Mouse (Mus musculus) embryonic facial prominence, embryonic 11.5 days (tissue): ENCODE measurements around the gene Pcbp1. TPM values are rescaled to one million over a fixed set of nuclear protein-coding genes. Genes with fewer than 3 reads are reported as not detected.

ENCODE experiments used
- ATAC-seq: fragments of 200-750 bp; cut with Nextera tagmentation; replicated peaks from 2 replicates; pipeline ENCODE4 v1.8.0; 2017; ENCODE audit warnings: low read depth; ENCODE audit not compliant: insufficient number of reproducible peaks, low FRiP score, low TSS enrichment
- DNase-seq: peaks from one replicate; pipeline ENCODE4 v3.0.0-alpha.2; 2015; ENCODE audit warnings: low spot score
- H3K27ac ChIP-seq: fragments of 300-500 bp; sonication (generic); replicated peaks from 2 replicates; pipeline ENCODE4 v1.5.1; 2014; ENCODE audit warnings: mild to moderate bottlenecking, low read depth, low read length, control low read depth
- H3K27me3 ChIP-seq: fragments of 300-500 bp; sonication (generic); 2 replicates; pipeline ENCODE4 v1.6.1; 2014; ENCODE audit warnings: mild to moderate bottlenecking, low read length, moderate library complexity, mixed read lengths; ENCODE audit not compliant: control insufficient read depth, insufficient read depth
- H3K36me3 ChIP-seq: fragments of 300-500 bp; sonication (generic); replicated peaks from 2 replicates; pipeline ENCODE4 v1.6.1; 2014; ENCODE audit warnings: low read depth, mild to moderate bottlenecking, low read length, moderate library complexity, mixed read lengths; ENCODE audit not compliant: control insufficient read depth, insufficient read depth
- H3K4me1 ChIP-seq: fragments of 300-500 bp; sonication (generic); 2 replicates; pipeline ENCODE4 v1.6.1; 2014; ENCODE audit warnings: low read length, mixed read lengths; ENCODE audit not compliant: control insufficient read depth, insufficient read depth
- H3K4me2 ChIP-seq: fragments of 300-500 bp; sonication (generic); 2 replicates; pipeline ENCODE4 v1.6.1; 2014; ENCODE audit warnings: low read depth, mild to moderate bottlenecking, control low read depth, low read length, moderate library complexity
- H3K4me3 ChIP-seq: fragments of 300-500 bp; sonication (generic); 2 replicates; pipeline ENCODE4 v1.5.1; 2014; ENCODE audit warnings: low read depth, low read length, control low read depth
- H3K9ac ChIP-seq: fragments of 300-500 bp; sonication (generic); replicated peaks from 2 replicates; pipeline ENCODE4 v1.6.1; 2014; ENCODE audit warnings: mild to moderate bottlenecking, control low read depth, low read length
- H3K9me3 ChIP-seq: fragments of 300-500 bp; sonication (generic); replicated peaks from 2 replicates; pipeline ENCODE4 v1.6.1; 2016; ENCODE audit warnings: mild to moderate bottlenecking, low read length, inconsistent platforms, mixed read lengths; ENCODE audit not compliant: control insufficient read depth
- WGBS: fragments of 180-500 bp; shearing (Covaris S2); extraction: QIAGEN DNeasy Blood & Tissue Kit; methylation state at CpG from one replicate; pipeline ENCODE4 v1.1.7; 2014; 5-methylcytosine and 5-hydroxymethylcytosine counted together
- polyA plus RNA-seq: library from polyadenylated mRNA; unstranded; fragments of >200 nt; fragmentation: Nextera tagmentation; extraction: Ambion mirVana; gene quantifications from 2 replicates; pipeline ENCODE4 v1.2.1, GENCODE M21; 2014

The Pcbp1 gene
- polyA plus RNA-seq, 1 experiment from 2014 or later = 423 TPM

- WGBS = 85% methylated on average over 5 of the region's 5 CpGs
- H3K4me3 ChIP-seq = no peak overlapping the region
- no peaks in the 10 kb centered on the region for H3K27me3 ChIP-seq
- no peaks in the 10 kb centered on the region for H3K36me3 ChIP-seq
- H3K4me1 ChIP-seq = peaks cover 2% of the 10 kb centered on the region; the same call in 1 of the 2 replicates
- H3K27ac ChIP-seq = no peak overlapping the region
- ATAC-seq (no peak), DNase-seq (no peak)
- no peak overlapping the region for H3K4me2 ChIP-seq
- H3K9ac ChIP-seq = no peak overlapping the region
- no peaks in the 10 kb centered on the region for H3K9me3 ChIP-seq
Observed at GRCm38 (mm10) chr6:86522001-86522911, 3.9 kb downstream of the Pcbp1 start.

DNA sequence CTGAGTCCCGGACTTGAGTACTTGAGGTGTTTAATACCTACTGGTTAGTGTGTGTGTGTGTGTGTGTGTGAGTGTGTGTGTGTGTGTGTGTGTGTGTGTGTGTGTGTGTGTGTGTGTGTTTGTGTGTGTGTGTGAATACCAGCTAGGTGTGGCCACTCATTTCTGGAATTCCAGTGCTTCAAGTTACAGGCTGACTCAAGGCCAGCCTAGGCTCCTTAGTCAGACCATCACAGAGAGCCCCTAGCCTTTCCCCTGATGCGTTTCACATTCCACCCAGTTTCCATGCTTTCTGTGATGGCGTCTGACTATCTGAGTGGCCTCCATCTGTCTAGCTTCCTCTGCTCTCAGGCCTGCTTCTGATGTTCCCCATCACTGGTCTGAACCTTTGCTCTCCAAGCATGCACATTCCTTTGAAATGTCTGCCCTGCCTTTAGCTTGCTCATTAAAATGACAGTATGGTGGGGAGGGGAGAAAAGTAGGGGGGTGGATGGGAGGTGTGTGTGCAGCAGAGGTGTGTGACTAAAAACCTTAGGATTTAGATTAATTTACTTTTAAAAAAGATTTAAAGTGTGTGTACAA is 6.3 kb downstream of the Pcbp1 start:
- WGBS = 82% methylated on average over 3 of the region's 3 CpGs
- Histone ChIP-seq H3K9ac (no peak overlapping the region), H3K27me3 (no peaks in the 10 kb centered on the region), H3K4me3 (no peak overlapping the region), H3K36me3 (no peaks in the 10 kb centered on the region), H3K4me1 (peaks cover 2% of the 10 kb centered on the region; the same call in 1 of the 2 replicates), H3K27ac (no peak overlapping the region), H3K9me3 (no peaks in the 10 kb centered on the region), H3K4me2 (no peak overlapping the region)
- ATAC-seq = no peak
- no peak for DNase-seq

DNA sequence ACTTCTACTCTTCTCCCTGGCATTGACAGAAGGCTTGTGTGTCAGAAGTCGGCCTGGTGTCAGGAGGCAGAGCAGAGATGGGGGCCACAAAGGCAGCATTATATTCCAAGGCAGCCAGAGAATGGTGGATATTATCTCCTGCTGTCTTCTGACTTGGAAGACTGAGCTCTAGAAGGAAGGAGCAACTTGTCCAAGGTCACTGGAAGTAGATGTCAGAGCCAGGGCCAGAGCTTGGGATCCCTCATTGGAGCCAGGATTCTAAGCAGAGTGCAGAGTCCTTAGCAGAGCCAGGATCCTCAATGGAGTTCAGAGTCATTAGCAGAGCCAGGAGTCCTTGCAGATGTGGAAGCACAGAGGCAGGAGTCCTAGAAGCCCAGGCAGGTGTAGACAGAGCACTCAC is 10.1 kb downstream of the Pcbp1 start:
- DNase-seq = no peak
- Histone ChIP-seq H3K36me3 (no peaks in the 10 kb centered on the region), H3K27me3 (no peaks in the 10 kb centered on the region), H3K9ac (no peak overlapping the region), H3K4me3 (no peak overlapping the region), H3K4me2 (no peak overlapping the region), H3K9me3 (no peaks in the 10 kb centered on the region), H3K4me1 (no peaks in the 10 kb centered on the region), H3K27ac (no peak overlapping the region)
- WGBS = 59% methylated on average over 1 of the region's 1 CpGs
- no peak for ATAC-seq

DNA sequence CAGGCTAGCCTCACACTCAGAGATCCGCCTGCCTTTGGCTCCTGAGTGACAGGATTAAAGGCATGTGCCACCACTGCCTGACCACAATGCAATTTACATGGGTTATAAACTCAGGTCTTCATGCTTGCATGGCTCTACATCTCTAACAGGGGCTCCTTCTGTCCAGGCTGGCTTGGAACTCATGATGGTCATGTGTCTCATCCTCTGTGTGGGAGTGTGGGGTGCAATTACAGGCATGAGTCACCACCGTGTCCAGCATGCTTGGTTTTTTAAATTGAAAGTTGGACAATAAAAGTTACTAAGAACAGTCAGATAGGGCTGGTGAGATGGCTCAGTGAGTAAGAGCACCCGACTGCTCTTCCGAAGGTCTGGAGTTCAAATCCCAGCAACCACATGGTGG is 12.8 kb downstream of the Pcbp1 start:
- Histone ChIP-seq H3K4me1 (no peaks in the 10 kb centered on the region), H3K4me3 (no peak overlapping the region), H3K36me3 (no peaks in the 10 kb centered on the region), H3K9me3 (no peaks in the 10 kb centered on the region), H3K9ac (no peak overlapping the region), H3K4me2 (no peak overlapping the region), H3K27ac (no peak overlapping the region), H3K27me3 (no peaks in the 10 kb centered on the region)
- DNase-seq (no peak), ATAC-seq (no peak)
- 91% methylated on average over 4 of the region's 4 CpGs for WGBS

- no peak for DNase-seq
- Histone ChIP-seq H3K9ac (no peak overlapping the region), H3K4me3 (no peak overlapping the region), H3K27me3 (no peaks in the 10 kb centered on the region), H3K9me3 (no peaks in the 10 kb centered on the region), H3K27ac (no peak overlapping the region), H3K36me3 (no peaks in the 10 kb centered on the region), H3K4me2 (no peak overlapping the region), H3K4me1 (no peaks in the 10 kb centered on the region)
- no peak for ATAC-seq
- 77% methylated on average over 4 of the region's 4 CpGs for WGBS
Observed at GRCm38 (mm10) chr6:86510979-86511378, 15.1 kb downstream of the Pcbp1 start.

- Histone ChIP-seq H3K9me3 (no peaks in the 10 kb centered on the region), H3K27me3 (no peaks in the 10 kb centered on the region), H3K27ac (no peak overlapping the region), H3K9ac (no peak overlapping the region), H3K4me3 (no peak overlapping the region), H3K4me1 (no peaks in the 10 kb centered on the region), H3K36me3 (no peaks in the 10 kb centered on the region), H3K4me2 (no peak overlapping the region)
- no peak for ATAC-seq
- DNase-seq = no peak
- 63% methylated on average over 3 of the region's 3 CpGs for WGBS
Observed at GRCm38 (mm10) chr6:86509866-86510200, 16.3 kb downstream of the Pcbp1 start.

DNA sequence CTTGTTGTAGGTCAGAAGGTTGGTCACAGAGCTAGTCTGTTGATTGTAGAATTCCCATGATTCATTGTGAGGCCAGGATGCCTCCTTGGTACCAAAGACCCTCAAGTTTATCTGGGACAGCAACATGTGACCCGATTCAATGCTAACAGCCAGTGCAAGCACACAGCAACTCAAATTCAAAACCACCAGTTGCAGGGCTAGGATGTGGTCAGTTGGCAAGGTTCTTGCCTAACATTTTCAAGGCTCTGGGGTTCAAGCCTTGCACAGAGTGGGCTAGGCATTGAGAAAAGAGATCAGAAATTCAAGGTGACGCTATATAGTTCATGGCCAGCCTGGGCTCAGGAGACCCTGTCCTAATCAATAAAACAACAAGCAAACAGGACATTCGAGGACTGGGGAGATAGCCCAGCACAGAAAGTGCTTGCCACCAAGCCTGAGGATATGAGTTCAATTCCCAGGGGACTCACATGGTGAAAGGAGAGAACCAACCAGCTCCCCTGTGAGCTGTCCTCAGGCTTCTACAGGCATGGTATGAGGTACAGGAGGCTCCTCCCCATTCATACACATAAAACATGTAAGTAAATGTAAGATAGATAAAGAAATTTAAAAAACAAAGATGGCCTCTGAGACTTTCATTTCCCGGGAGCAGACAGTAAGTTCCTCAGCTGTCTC is 16.8 kb downstream of the Pcbp1 start:
- 80% methylated on average over 4 of the region's 4 CpGs for whole genome bisulfite sequencing
- no peak overlapping the region for H3K4me2 ChIP-seq
- DNase-seq = no peak
- H3K9ac ChIP-seq = no peak overlapping the region
- no peaks in the 10 kb centered on the region for H3K4me1 ChIP-seq
- H3K27me3 ChIP-seq = no peaks in the 10 kb centered on the region
- no peak overlapping the region for H3K27ac ChIP-seq
- H3K9me3 ChIP-seq = no peaks in the 10 kb centered on the region
- H3K4me3 ChIP-seq = no peak overlapping the region
- ATAC-seq = no peak
- no peaks in the 10 kb centered on the region for H3K36me3 ChIP-seq

DNA sequence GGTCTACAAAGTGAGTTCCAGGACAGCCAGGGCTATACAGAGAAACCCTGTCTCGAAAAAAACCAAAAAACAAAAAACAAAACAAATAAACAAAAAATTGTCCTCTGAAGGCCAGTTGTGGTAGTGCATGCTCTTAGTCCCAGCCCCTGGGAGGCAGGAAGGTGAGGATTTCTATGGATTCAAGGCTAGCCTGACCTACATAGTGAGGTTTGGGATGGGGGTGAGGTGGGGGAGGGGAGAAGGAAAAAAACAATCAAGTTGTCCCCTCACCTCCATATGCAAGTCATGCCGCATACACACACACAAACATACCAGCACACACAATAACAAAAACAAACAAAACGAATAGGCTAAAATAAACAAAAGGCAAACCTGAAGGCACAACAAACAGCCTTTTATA is 17.4 kb downstream of the Pcbp1 start:
- ATAC-seq = no peak

More for the DNA sequence above, 17.4 kb downstream of the Pcbp1 start:
- no peak for DNase-seq
- no peak overlapping the region for H3K27ac ChIP-seq
- WGBS = 77% methylated on average over 3 of the region's 3 CpGs
- H3K9me3 ChIP-seq = no peaks in the 10 kb centered on the region
- H3K4me2 ChIP-seq = no peak overlapping the region
- H3K4me1 ChIP-seq = no peaks in the 10 kb centered on the region
- H3K36me3 ChIP-seq = no peaks in the 10 kb centered on the region
- no peaks in the 10 kb centered on the region for H3K27me3 ChIP-seq
- no peak overlapping the region for H3K9ac ChIP-seq
- no peak overlapping the region for H3K4me3 ChIP-seq
